Mouse (Mus musculus): ENCODE results near the gene Xrcc6. TPM values are rescaled to one million over a fixed set of nuclear protein-coding genes. Genes with fewer than 3 reads are reported as not detected.

The Xrcc6 gene
- polyA plus RNA-seq, 1 experiment from 2014 or later, result 46.7 TPM

DNA sequence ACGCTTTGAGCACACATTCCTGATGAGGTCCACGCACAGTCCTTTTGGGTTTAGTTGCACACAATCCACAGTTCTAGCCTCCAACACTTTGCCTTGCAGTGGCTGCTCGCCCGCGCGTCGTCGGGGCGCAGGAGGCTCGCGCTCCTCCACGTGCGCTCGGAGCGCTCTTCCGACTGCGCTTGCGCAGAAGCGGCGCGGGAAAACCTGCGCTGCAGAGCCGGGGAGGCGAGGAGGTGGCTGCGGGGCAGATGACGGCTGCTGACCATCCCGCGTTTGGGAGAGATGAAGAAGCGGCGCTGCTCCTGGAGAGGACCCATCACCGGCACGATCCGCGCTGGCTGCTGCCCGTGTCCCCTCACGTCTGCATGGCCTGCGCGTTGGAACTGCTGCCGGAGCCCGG lies 82.3 kb downstream of the Xrcc6 start, which contains the start of gene Mei1:
TSS of gene Mei1 (plus strand) at position 99 of the 400 bp plus-strand sequence.
- peak within 1 kb of the TSS; percentile 18 for H3K4me3 ChIP-seq
- H3K4me2 ChIP-seq, result peak within 1 kb of the TSS; percentile 41
- H3K9ac ChIP-seq, result no peak within 1 kb of the TSS
- no peaks in the 10 kb centered on the region for H3K9me3 ChIP-seq
- H3K27me3 ChIP-seq (replicated peaks), result peaks cover 35% of the 10 kb centered on the region
- WGBS, result 20% methylated on average over 40 of the region's 40 CpGs
- no peaks in the 10 kb centered on the region for H3K36me3 ChIP-seq (replicated peaks)
- 0 out of 2 replicates have a peak, but pooled peaks cover 2% of the 10 kb centered on the region for H3K4me1 ChIP-seq
- ATAC-seq (replicated peaks), result no peak
- H3K27ac ChIP-seq, result no peak within 1 kb of the TSS

DNA sequence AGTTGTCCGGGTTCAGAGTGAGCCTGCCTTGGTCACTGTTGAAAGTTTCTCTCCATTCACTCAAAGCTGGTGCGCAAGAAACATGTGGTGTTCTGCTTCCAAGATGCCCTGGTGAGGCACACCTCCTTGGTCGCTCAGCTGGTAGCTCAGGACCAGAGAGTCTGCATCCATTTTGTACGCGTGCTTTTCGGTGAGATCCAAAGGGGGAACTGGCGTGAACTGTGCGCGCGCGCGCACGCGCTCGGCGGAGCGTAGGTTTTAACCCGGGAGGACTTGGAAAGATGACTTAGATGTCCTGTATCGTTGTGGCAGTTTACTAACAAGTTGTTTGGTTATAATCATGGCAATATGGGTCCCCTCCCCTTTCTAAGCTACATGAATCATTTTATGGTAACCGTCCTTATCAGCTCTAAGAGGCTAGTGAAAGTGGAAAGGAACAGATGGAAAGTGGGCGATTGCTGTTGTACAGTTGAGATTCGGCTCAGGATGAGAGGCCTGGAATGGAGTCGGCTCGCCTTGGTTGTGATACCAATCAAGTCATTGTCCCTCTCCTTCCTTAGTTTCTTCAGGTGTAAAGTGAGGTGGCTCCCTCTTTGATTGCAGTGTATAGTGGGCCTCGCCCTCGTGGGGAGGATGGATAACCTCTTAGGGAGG lies 84.3 kb downstream of the Xrcc6 start:
- no peak for ATAC-seq (replicated peaks)
- Histone ChIP-seq H3K27ac (no peak overlapping the region), H3K9ac (no peak overlapping the region), H3K9me3 (no peaks in the 10 kb centered on the region), H3K4me1 (0 out of 2 replicates have a peak, but pooled peaks cover 2% of the 10 kb centered on the region), H3K4me3 (no peak overlapping the region), H3K27me3 (replicated peaks) (peaks cover 35% of the 10 kb centered on the region), H3K36me3 (replicated peaks) (no peaks in the 10 kb centered on the region), H3K4me2 (no peak overlapping the region)
- WGBS, result 91% methylated on average over 26 of the region's 26 CpGs

DNA sequence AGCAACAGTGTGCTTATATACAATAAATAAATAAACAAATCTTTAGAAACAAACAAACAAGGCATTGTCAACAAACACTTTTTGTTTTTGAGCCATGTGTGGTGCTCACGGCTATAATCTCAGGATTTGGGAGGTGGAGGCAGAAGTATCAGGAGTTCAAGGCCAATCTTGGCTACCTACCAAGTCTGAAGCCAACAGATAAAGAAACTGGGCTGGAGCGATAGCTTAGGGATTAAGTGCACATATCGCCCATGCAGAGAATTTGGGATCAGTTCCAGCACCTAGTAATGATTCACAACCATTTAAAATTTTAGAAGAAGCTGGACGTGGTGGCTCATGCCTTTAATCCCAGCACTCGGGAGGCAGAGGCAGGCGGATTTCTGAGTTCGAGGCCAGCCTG lies 85.9 kb downstream of the Xrcc6 start:
- H3K27ac ChIP-seq, result no peak overlapping the region
- no peak overlapping the region for H3K4me2 ChIP-seq
- no peaks in the 10 kb centered on the region for H3K36me3 ChIP-seq (replicated peaks)
- no peak overlapping the region for H3K4me3 ChIP-seq
- 0 out of 2 replicates have a peak, but pooled peaks cover 2% of the 10 kb centered on the region for H3K4me1 ChIP-seq
- no peak overlapping the region for H3K9ac ChIP-seq
- H3K9me3 ChIP-seq, result no peaks in the 10 kb centered on the region
- peaks cover 27% of the 10 kb centered on the region for H3K27me3 ChIP-seq (replicated peaks)
- no peak for ATAC-seq (replicated peaks)
- WGBS, result 86% methylated on average over 7 of the region's 7 CpGs

DNA sequence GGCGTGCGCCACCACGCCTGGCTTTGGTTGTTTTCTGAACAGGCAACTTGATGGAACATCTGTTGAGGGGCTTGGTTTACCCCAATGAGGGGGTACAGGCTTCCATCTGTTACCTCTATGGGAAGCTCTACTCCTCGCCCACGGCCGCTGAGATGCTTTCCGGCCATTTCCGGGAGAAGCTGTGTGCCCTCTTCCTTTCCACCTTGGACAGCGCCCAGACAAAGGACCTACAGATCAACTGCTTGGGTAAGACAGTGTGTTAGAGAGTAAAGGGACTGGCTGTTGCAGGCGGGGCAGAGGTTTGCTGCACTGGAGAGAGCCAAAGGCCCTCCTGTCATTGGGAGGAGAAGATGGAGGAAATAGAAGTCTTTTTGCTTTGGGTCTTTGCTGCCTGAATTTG lies 92.2 kb downstream of the Xrcc6 start:
- Histone ChIP-seq H3K4me2 (no peak overlapping the region), H3K27me3 (replicated peaks) (no peaks in the 10 kb centered on the region), H3K4me1 (no peaks in the 10 kb centered on the region), H3K4me3 (no peak overlapping the region), H3K36me3 (replicated peaks) (no peaks in the 10 kb centered on the region), H3K9ac (no peak overlapping the region), H3K9me3 (no peaks in the 10 kb centered on the region), H3K27ac (no peak overlapping the region)
- 66% methylated on average over 10 of the region's 10 CpGs for WGBS
- ATAC-seq (replicated peaks), result no peak

DNA sequence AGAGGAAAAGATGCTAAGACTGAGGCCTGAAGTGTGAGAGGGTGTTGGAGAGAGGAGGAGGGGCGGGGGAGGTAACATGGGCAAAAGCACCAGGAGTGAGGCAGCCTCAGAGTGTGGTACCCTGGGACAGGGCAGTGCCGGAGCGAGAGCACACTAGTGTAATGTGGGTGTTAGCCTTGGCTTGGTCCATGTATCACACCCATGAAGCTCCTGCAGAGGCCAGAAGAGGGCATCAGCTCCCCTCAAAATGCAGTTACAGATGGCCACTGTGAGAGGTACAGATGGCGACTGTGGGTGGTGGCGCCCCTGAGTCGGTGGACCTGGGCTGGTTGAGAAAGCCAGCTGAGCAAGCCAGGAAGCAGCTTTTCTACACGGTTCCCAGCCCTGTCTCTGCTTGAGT lies 93.5 kb downstream of the Xrcc6 start:
- H3K27me3 ChIP-seq (replicated peaks), result no peaks in the 10 kb centered on the region
- H3K4me3 ChIP-seq, result no peak overlapping the region
- H3K36me3 ChIP-seq (replicated peaks), result no peaks in the 10 kb centered on the region
- WGBS, result 35% methylated on average over 7 of the region's 7 CpGs
- ATAC-seq (replicated peaks), result no peak
- no peaks in the 10 kb centered on the region for H3K9me3 ChIP-seq
- no peak overlapping the region for H3K27ac ChIP-seq
- no peaks in the 10 kb centered on the region for H3K4me1 ChIP-seq
- H3K9ac ChIP-seq, result no peak overlapping the region
- H3K4me2 ChIP-seq, result no peak overlapping the region

DNA sequence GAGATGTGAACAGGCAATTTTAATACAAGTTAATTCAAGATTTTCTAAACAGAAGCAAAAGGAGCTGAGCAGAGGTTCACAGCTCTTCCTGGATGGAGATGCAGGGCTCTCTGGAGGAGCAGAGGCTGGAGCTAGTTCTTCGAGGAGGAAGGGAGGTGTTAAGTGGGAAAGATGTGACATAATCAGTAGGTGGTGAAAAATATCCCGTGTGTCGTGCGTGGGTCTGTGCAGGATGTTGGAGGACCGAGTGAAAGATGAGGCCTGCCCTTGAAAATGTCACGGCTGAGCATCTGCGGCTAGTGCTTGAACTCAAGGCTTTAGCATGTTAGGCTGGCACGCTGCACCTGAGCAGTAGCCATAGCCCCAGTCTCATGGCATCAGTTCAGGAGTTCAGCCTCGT lies 98.0 kb downstream of the Xrcc6 start:
- H3K9me3 ChIP-seq, result no peaks in the 10 kb centered on the region
- ATAC-seq (replicated peaks), result no peak
- WGBS, result 88% methylated on average over 9 of the region's 9 CpGs
- H3K27ac ChIP-seq, result no peak overlapping the region
- H3K27me3 ChIP-seq (replicated peaks), result no peaks in the 10 kb centered on the region
- H3K4me1 ChIP-seq, result no peaks in the 10 kb centered on the region; the same call in 1 of the 2 replicates
- no peak overlapping the region for H3K4me2 ChIP-seq
- H3K36me3 ChIP-seq (replicated peaks), result no peaks in the 10 kb centered on the region
- H3K9ac ChIP-seq, result no peak overlapping the region
- H3K4me3 ChIP-seq, result no peak overlapping the region

DNA sequence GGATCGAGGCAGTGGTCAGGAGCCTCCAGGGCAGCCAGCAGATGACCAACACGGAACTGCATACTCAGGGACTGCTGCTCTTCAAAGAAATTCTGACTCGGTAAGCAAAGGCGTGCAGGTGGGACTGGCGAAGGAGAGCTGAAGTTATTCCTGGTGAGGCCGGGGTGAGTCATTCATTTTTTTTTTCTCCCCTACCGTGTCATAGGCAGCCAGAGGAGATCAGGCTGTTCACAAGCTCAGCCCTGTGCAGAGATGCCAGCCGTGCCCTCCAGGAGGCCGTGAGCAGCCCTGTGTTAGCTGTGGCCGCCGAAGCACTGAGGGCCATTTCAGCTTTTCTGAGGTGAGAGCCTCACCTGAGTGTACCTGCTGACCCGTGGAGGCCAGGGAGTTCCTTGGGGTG lies 98.5 kb downstream of the Xrcc6 start:
- no peaks in the 10 kb centered on the region; the same call in 1 of the 2 replicates for H3K4me1 ChIP-seq
- no peaks in the 10 kb centered on the region for H3K36me3 ChIP-seq (replicated peaks)
- no peak overlapping the region for H3K9ac ChIP-seq
- H3K4me2 ChIP-seq, result no peak overlapping the region
- H3K9me3 ChIP-seq, result no peaks in the 10 kb centered on the region
- no peaks in the 10 kb centered on the region for H3K27me3 ChIP-seq (replicated peaks)
- ATAC-seq (replicated peaks), result no peak
- 87% methylated on average over 12 of the region's 12 CpGs for WGBS
- H3K27ac ChIP-seq, result no peak overlapping the region
- H3K4me3 ChIP-seq, result no peak overlapping the region

DNA sequence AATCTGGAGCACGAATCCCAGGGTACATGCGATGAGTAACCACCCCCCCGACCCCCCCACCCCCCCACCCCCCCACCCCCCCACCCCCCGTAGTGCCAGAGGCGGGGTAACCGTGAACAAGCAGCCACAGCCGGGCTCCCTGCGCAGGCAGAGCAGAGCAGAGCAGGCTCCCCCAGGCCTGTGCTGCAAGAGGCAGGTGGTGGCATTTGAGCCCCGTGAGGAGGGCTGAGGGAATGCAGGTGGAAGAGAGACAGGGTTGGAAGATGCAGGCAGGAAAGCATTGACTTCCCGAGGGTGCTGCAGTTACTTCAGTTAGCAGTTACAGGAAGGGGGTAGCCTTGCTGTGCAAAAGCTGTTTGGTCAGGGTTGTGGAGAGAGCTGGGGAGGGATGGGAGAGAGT lies 99.6 kb downstream of the Xrcc6 start:
- WGBS, result 13% methylated on average over 10 of the region's 10 CpGs
- ATAC-seq (replicated peaks), result no peak

More for the DNA sequence above, 99.6 kb downstream of the Xrcc6 start:
- H3K36me3 ChIP-seq (replicated peaks), result no peaks in the 10 kb centered on the region
- H3K9ac ChIP-seq, result no peak overlapping the region
- H3K4me1 ChIP-seq, result no peaks in the 10 kb centered on the region; the same call in 1 of the 2 replicates
- H3K27me3 ChIP-seq (replicated peaks), result no peaks in the 10 kb centered on the region
- H3K4me3 ChIP-seq, result no peak overlapping the region
- no peaks in the 10 kb centered on the region for H3K9me3 ChIP-seq
- no peak overlapping the region for H3K4me2 ChIP-seq
- H3K27ac ChIP-seq, result no peak overlapping the region

Other genes starting within 250 kb of the Xrcc6 start
- 59.2 and 59.7 TPM in 2 replicates for gene Zc3h7b, start 242.8 kb upstream of the Xrcc6 start, polyA plus RNA-seq (2015; fragmentation: Nextera tagmentation; extraction: Ambion mirVana)
- gene Rangap1, start 242.3 kb upstream of the Xrcc6 start, polyA plus RNA-seq (2015; fragmentation: Nextera tagmentation; extraction: Ambion mirVana), result 162 and 164 TPM in 2 replicates
- 24.0 and 25.2 TPM in 2 replicates for gene Tef, start 185.4 kb upstream of the Xrcc6 start, polyA plus RNA-seq (2015; fragmentation: Nextera tagmentation; extraction: Ambion mirVana)
- 16.5 and 18.5 TPM in 2 replicates for gene Tob2, start 129.0 kb upstream of the Xrcc6 start, polyA plus RNA-seq (2015; fragmentation: Nextera tagmentation; extraction: Ambion mirVana)
- 124 and 134 TPM in 2 replicates for gene Phf5a, start 115.9 kb upstream of the Xrcc6 start, polyA plus RNA-seq (2015; fragmentation: Nextera tagmentation; extraction: Ambion mirVana)
- 265 and 271 TPM in 2 replicates for gene Aco2, start 115.5 kb upstream of the Xrcc6 start, polyA plus RNA-seq (2015; fragmentation: Nextera tagmentation; extraction: Ambion mirVana)
- gene Polr3h, start 61.6 kb upstream of the Xrcc6 start, polyA plus RNA-seq (2015; fragmentation: Nextera tagmentation; extraction: Ambion mirVana), result 81.5 and 83.1 TPM in 2 replicates
- gene Csdc2, start 51.1 kb upstream of the Xrcc6 start, polyA plus RNA-seq (2015; fragmentation: Nextera tagmentation; extraction: Ambion mirVana), result 248 and 250 TPM in 2 replicates
- gene Pmm1, start 26.9 kb upstream of the Xrcc6 start, polyA plus RNA-seq (2015; fragmentation: Nextera tagmentation; extraction: Ambion mirVana), result 84.3 and 89.9 TPM in 2 replicates
- gene 1700029P11Rik, start 7.3 kb upstream of the Xrcc6 start, polyA plus RNA-seq (2015; fragmentation: Nextera tagmentation; extraction: Ambion mirVana), result not detected in 2 replicates
- 50.6 and 50.9 TPM in 2 replicates for gene Desi1, start 46.0 kb downstream of the Xrcc6 start, polyA plus RNA-seq (2015; fragmentation: Nextera tagmentation; extraction: Ambion mirVana)
- gene Snu13, start 59.8 kb downstream of the Xrcc6 start, polyA plus RNA-seq (2015; fragmentation: Nextera tagmentation; extraction: Ambion mirVana), result 231 and 247 TPM in 2 replicates
- gene 4930407I10Rik, start 71.3 kb downstream of the Xrcc6 start, polyA plus RNA-seq (2015; fragmentation: Nextera tagmentation; extraction: Ambion mirVana), result not detected in 2 replicates
- 0.10 TPM in 1 of 2 replicates, not detected in the other for gene Mei1, start 82.2 kb downstream of the Xrcc6 start, polyA plus RNA-seq (2015; fragmentation: Nextera tagmentation; extraction: Ambion mirVana)
- gene Ccdc134, start 140.1 kb downstream of the Xrcc6 start, polyA plus RNA-seq (2015; fragmentation: Nextera tagmentation; extraction: Ambion mirVana), result 12.2 and 12.7 TPM in 2 replicates
- 220 and 224 TPM in 2 replicates for gene Srebf2, start 159.3 kb downstream of the Xrcc6 start, polyA plus RNA-seq (2015; fragmentation: Nextera tagmentation; extraction: Ambion mirVana)
- 1.1 and 1.5 TPM in 2 replicates for gene Shisa8, start 225.0 kb downstream of the Xrcc6 start, polyA plus RNA-seq (2015; fragmentation: Nextera tagmentation; extraction: Ambion mirVana)
- gene Tnfrsf13c, start 236.5 kb downstream of the Xrcc6 start, polyA plus RNA-seq (2015; fragmentation: Nextera tagmentation; extraction: Ambion mirVana), result 0.08 and 0.26 TPM in 2 replicates